Mouse (Mus musculus): Measurements from ENCODE around the gene Gm21972.

Gene Gm21972

DNA sequence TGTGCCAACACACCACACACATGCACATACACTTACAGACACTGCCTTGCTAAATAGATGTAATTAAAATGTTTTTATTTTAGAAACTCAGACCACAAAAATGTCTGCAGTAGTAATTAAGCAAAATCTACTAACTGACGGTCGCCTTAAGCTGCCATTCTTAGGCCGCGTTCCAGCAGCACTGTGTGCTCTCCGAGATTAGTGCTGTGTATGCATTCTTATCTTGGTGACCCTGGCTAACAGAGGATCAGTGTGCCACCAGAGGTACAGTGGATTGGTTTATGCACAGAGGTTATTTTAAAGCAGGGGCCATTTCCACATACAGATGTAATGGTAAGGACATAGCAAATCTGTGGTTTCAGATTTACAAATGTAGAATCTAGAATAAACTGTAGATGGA, 27.6 kb downstream of the Gm21972 start:
- DNase-seq (ENCODE audit: low spot score in 2 of 2) = no peak

DNA sequence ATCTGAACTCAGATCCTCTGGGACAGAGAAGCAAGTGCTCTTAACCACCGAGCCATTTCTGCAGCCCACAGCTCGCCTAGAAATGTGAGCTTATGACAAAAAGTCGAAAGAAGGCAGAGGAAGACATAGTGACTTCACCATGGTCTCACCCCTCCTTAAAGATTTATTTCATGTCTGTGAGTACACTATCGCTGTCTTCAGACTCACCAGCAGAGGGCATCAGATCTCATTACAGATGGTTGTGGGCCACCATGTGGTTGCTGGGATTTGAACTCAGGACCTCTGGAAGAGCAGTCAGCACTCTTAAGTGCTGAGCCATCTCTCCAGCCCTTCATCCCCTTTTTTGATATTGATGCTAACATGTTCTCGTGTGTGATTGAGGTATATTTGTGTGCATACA, 41.2 kb downstream of the Gm21972 start:
- no peak for DNase-seq (ENCODE audit: low spot score in 2 of 2)

- no peak for DNase-seq (ENCODE audit: low spot score in 2 of 2)
Measured at GRCm38 (mm10) chr1:86176066-86176465, 42.6 kb downstream of the Gm21972 start.

DNA sequence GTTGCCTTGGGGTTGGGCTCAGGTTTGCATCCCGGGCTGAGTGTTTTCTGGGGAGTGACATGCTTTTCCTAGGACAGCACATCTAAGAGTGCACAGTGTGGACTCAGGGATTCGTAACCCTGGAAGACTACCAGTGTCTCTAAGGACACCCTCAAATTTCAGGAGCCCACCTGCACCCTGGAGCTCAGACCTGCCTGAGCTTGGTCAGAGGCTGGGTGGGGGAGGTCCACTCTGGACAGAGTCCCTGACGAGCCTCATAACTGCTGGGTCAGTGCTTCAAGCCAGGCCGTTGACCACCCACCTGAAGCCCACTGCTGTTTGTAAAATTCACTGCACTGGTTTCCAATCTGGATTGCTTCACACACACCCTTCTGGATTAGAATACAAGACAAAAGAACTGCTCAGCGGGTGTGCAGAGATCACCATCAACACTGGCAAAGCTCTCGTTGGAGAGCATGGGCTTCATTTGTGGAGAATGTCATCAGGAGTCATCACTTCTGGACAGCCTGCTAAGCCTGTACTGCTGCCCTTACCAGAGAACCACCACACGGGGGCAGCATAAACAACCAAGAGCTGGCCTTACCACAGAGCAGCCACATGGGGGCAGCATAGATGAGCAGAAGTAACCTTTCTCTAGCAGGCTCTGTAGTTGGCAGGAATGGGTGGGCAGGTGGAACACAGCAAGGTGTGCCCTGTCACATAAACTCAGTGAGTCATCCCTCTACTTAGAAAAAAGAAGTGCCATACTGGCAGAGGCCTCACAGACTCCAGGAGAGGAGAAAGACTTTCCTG, 45.2 kb downstream of the Gm21972 start:
- DNase-seq (ENCODE audit: low spot score in 2 of 2) = peak; percentile 59 to 72

DNA sequence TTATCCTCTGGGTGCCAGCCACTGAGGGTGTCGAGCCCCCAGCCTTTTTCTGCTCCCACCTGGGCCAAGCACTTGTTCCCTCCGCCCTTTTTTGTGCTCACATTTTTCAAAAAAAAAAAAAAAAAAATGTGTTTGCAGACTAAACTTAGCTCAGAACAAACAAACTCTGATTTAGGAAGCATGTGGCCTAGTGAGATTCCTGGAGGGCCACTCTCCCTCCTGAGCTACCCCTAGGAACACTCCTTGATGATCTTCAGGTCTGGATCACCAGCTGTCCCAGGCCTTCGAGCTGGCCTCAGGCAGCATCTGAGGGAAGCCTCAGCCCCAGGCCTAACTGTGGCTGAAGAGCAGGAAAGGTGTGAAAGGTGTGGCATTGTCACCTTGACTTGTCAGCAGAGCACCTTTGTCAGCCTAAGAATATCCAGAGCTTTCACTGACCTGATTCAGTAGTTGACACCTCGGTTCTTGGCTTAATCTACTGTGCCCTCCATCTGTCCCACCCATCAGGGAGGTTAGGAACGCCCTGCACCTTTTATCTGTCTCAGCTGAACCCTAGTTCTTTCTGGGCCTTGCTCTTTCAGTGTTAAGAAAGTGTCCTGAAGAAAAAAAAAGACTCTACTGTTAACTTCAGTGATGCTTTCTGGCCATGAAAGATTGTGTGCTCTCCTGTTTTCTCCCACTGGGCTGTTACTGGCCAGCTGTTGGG, 48.7 kb downstream of the Gm21972 start:
- no peak for DNase-seq (ENCODE audit: low spot score in 2 of 2)

DNA sequence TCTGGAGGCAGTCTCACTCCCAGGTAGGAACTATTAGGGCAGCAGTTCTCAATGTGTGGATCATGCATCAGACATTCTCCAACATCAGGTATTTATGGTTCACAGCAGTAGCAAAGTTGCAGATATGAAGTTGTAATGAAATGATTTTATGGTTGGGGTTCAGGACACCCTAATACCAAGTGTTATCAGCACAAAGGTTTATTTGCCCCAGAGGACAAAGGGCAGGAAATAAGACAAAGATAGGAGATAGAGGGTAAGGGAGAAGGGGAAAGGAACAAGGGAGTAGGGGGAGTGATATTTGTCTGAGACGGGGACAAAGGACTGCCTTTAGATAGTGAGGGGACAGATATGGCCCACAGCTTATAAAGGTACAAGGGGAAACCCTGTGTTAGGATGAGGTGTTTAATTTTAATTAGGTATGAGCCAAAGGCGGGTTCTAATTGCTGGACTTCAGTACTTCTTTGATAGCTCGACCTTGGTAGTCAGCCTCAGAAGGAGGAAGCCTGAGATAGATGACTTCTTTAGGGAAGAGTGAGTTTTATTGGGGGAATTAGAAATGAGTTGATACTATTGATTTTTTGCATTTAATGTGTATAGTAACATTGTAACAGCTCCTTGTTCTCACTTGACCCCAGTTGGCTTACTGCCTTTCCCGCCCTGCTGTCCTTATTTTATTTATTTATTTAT, 50.3 kb downstream of the Gm21972 start:
- DNase-seq (ENCODE audit: low spot score in 2 of 2) = no peak

- no peak for DNase-seq (ENCODE audit: low spot score in 2 of 2)
Measured at GRCm38 (mm10) chr1:86186762-86187161, 53.3 kb downstream of the Gm21972 start.

- DNase-seq (ENCODE audit: low spot score in 2 of 2) = no peak
Measured at GRCm38 (mm10) chr1:86187856-86188255, 54.4 kb downstream of the Gm21972 start.

GRCm38 (mm10) chr1:86188271-86188670, 54.8 kb downstream of the Gm21972 start:
- no peak for DNase-seq (ENCODE audit: low spot score in 2 of 2)

DNA sequence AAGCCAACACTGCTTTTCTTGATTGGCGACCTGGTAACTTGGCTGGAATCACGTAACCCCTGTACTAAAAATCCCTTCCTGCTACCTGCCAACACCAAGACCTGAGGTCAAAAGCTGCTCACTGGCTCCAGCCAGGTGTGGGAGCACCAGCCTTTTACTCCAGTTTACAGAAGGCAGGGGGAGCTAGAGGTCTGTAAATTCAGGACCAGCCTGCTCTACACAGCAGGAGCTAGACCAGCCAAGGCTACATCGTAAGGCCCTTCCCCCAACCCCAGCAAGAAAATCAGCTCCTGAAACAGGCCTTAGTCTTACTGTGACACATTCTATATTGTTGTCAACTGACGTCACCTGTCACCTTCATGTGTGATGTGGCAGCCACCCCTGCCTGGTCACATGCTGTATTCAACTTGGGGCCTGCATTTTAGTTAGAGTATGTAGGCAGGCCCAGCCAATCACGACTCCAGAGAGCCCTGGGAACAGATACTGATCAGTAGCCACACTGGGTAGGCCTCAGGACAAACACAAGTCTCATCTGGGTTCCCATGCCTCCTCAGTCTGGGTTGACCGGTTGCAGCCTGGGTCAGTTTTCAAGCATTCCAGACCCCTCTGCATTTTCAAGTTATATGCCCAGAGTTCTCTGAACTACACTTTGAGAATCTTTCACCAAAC, 55.7 kb downstream of the Gm21972 start:
- no peak for DNase-seq (ENCODE audit: low spot score in 2 of 2)

- DNase-seq (ENCODE audit: low spot score in 2 of 2) = no peak
Measured at GRCm38 (mm10) chr1:86190843-86191242, 57.4 kb downstream of the Gm21972 start.

DNA sequence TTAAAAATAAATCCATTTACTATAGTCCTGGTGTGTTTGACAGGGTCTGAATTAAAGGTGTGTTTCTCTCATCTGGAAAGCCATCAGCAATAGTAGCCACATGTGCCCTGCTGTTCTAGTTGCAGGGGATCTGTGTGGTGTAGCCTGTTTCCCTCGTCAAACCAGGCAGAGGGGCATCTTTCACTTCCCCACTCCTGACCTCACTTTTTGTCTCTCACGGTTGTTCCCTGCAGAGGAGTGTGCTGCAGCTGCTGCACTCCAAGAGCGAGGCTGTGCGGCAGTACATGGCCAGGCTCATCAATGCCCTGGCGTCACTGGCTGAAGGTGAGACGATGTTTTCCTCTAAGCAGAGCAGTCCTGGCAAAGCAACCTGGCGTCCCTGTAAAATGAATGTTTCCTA, 60.6 kb downstream of the Gm21972 start:
- DNase-seq (ENCODE audit: low spot score in 2 of 2) = no peak

- DNase-seq (ENCODE audit: low spot score in 2 of 2) = no peak
Measured at GRCm38 (mm10) chr1:86198276-86198675, 64.8 kb downstream of the Gm21972 start.

GRCm38 (mm10) chr1:86199026-86199425, 65.6 kb downstream of the Gm21972 start:
- DNase-seq (ENCODE audit: low spot score in 2 of 2) = no peak

GRCm38 (mm10) chr1:86201312-86201711, 67.9 kb downstream of the Gm21972 start:
- DNase-seq (ENCODE audit: low spot score in 2 of 2) = no peak

DNA sequence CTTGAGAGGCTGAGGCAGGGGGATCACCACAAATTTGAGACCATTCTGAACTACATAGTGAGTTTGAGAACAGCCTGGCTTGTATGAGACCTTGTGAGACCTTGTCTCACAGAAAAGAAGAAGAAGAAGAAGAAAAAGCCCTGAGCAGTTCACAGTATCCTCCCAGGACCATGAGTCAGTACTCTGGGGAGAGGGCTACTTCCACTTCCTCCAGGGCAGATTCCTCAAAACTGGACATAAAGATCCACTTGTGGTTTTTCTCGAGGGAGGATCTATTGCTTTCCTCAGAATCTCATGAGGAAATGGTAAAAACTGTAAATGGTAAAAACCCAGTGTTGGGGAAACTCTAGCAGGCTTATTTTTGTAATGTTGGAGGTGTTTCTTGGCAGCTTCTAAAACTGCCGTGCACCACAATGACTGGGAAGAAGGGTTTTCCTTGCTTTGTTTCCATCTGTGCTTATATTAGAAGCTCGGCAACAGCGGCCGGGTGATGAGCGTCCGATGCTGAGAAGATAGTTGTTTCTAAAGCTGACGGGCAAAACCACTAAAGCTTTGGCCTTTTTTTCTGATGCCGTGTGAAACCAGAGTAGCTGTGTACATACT, 69.3 kb downstream of the Gm21972 start:
- DNase-seq (ENCODE audit: low spot score in 2 of 2) = no peak

DNA sequence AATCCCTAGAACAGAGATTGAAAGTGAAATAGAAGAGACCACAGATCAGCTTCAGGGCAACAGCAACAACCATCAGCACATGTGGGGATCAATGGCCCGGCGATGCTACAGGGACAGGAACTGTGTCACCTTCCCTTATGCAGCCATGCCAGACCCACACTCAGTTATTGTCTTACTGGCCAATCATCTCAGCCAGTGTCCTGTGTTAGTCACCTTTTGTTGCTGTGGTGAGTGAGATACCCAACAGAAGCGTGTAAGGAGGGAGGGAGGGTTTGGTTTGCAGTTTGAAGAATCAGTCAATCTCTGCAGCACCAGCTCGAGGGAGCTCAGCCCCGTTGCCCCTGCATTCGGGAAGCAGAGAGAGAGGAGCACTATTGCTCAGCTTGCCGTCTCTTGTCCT, 77.2 kb downstream of the Gm21972 start:
- no peak for DNase-seq (ENCODE audit: low spot score in 2 of 2)

GRCm38 (mm10) chr1:86211498-86211897, 78.1 kb downstream of the Gm21972 start:
- DNase-seq (ENCODE audit: low spot score in 2 of 2) = no peak
